Mouse (Mus musculus): ENCODE measurements around the gene Exd2. TPM values are rescaled to one million over a fixed set of nuclear protein-coding genes. Genes with fewer than 3 reads are reported as not detected.

Exd2 gene
- total and polyA plus RNA-seq, 2 experiments from 2014 or later: 32.7 to 40.0 TPM

DNA sequence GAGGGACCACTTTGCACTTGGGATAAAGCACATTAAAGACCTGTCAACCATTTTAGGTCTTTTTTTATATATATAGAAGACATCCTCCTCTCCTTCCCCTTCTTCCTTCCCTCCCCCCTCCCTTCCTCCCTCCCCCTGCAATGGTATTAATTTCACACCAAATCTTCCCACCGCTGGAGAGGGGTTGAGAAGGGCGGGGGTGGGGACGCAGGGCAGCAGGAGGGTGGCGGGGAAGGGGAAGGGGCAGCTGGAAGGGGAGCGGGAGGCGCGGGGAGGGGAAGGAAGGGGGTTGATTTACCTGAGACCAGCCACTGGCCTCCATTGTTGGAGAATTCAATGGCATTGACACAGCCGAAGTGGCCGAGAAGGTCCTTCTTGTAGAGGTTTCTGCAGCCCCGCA, 27.0 kb upstream of the Exd2 start:
- peak overlapping the region; percentile 93 for H3K4me3 ChIP-seq (ENCODE audit: low read depth, low read length)
- H3K27ac ChIP-seq (ENCODE audit: low read depth, low read length): peak overlapping the region; percentile 97
- peak overlapping the region; percentile 96 for H3K9ac ChIP-seq (replicated peaks; ENCODE audit: low read length, poor library complexity, severe bottlenecking)
- no peak for TF ChIP-seq CTCF (IDR thresholded peaks at IDR 0.05)
- ATAC-seq (ENCODE audit: low FRiP score) (peak; percentile 25), DNase-seq (ENCODE audit: low spot score) (no peak)
- H3K4me1 ChIP-seq (ENCODE audit: insufficient read depth, low read length): 0 out of 2 replicates have a peak, but pooled peaks cover 4% of the 10 kb centered on the region
- H3K9me3 ChIP-seq (ENCODE audit: low read length): no peaks in the 10 kb centered on the region
- WGBS: 0% methylated on average over 8 of the region's 10 CpGs
- no peaks in the 10 kb centered on the region for H3K36me3 ChIP-seq (ENCODE audit: insufficient read depth, low read length)
- H3K4me2 ChIP-seq (ENCODE audit: low read depth, low read length, poor library complexity, severe bottlenecking): peak overlapping the region; percentile 71
- no peaks in the 10 kb centered on the region for H3K27me3 ChIP-seq (ENCODE audit: insufficient read depth, low read length)

GRCm38 (mm10) chr12:80436336-80436976, 26.4 kb upstream of the Exd2 start, which contains the start of gene Dcaf5:
Gene Dcaf5, minus strand, starts transcription at chr12:80436601.
- Histone ChIP-seq H3K27ac (ENCODE audit: low read depth, low read length) (peak within 1 kb of the TSS; percentile 97), H3K27me3 (ENCODE audit: insufficient read depth, low read length) (no peaks in the 10 kb centered on the region), H3K4me3 (ENCODE audit: low read depth, low read length) (peak within 1 kb of the TSS; percentile 93), H3K36me3 (ENCODE audit: insufficient read depth, low read length) (no peaks in the 10 kb centered on the region), H3K4me2 (ENCODE audit: low read depth, low read length, poor library complexity, severe bottlenecking) (peak within 1 kb of the TSS; percentile 71), H3K9ac (replicated peaks; ENCODE audit: low read length, poor library complexity, severe bottlenecking) (peak within 1 kb of the TSS; percentile 96), H3K9me3 (ENCODE audit: low read length) (no peaks in the 10 kb centered on the region), H3K4me1 (ENCODE audit: insufficient read depth, low read length) (0 out of 2 replicates have a peak, but pooled peaks cover 4% of the 10 kb centered on the region)
- TF ChIP-seq CTCF (IDR thresholded peaks at IDR 0.05): no peak
- ATAC-seq (ENCODE audit: low FRiP score): peak; percentile 67
- 2% methylated on average over 57 of the region's 79 CpGs for WGBS
- peak; percentile 80 for DNase-seq (ENCODE audit: low spot score)

DNA sequence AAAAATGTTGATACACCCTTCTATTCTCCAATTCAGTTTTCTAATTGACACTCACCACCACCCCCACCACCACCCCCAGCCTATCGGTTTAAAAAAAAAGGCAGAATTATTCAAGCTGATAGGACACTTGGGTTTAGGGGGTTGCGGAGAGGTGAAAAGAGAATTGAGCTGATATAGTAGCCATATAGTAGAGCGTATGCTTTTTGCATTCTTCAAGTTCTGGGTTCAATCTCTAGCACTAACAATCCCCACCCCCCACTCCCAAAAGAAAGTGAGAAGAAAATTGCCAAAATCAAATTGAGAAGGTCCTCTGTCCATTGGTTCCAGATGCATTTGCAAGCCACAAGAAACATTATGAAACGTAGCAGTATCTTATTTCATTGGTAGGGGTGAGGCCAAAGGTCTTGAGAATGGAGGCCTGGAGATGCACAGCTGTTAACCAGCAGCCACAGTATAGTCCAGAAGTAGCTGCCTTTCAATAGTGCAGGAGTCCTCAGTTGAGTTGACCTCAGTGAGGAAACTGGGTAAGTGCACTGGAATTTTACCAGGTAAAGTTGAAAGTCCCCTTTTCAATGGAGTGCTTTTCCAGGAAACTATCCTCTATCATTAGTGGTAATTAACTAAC, 25.7 kb upstream of the Exd2 start:
- Histone ChIP-seq H3K9ac (replicated peaks; ENCODE audit: low read length, poor library complexity, severe bottlenecking) (peak overlapping the region; percentile 96), H3K9me3 (ENCODE audit: low read length) (no peaks in the 10 kb centered on the region), H3K4me1 (ENCODE audit: insufficient read depth, low read length) (0 out of 2 replicates have a peak, but pooled peaks cover 4% of the 10 kb centered on the region), H3K4me3 (ENCODE audit: low read depth, low read length) (peak overlapping the region; percentile 93), H3K27me3 (ENCODE audit: insufficient read depth, low read length) (no peaks in the 10 kb centered on the region), H3K36me3 (ENCODE audit: insufficient read depth, low read length) (no peaks in the 10 kb centered on the region), H3K4me2 (ENCODE audit: low read depth, low read length, poor library complexity, severe bottlenecking) (peak overlapping the region; percentile 71), H3K27ac (ENCODE audit: low read depth, low read length) (peak overlapping the region; percentile 97)
- TF ChIP-seq CTCF (IDR thresholded peaks at IDR 0.05): no peak
- ATAC-seq (ENCODE audit: low FRiP score) (no peak), DNase-seq (ENCODE audit: low spot score) (no peak)
- 30% methylated on average over 4 of the region's 4 CpGs for WGBS

DNA sequence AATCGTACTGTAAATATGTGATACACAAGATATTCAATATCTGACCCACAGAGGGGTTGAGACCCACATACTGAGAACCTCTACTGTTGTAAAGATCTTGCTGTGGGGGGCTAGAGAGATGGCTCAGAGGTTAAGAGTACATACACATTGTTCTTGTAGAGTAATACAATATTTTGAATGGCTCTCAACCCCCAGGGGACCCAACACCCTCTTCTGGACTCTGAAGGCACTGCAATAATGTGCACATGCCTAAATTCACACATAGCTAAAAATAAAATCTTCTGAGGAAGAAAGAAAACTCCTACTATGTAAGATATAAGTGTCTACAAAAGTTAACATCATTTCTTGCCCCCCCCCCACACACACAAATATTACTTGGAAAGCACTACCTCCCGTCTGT, 21.9 kb upstream of the Exd2 start:
- H3K36me3 ChIP-seq (ENCODE audit: insufficient read depth, low read length): no peaks in the 10 kb centered on the region
- TF ChIP-seq CTCF (IDR thresholded peaks at IDR 0.05): peak; percentile 51
- no peak overlapping the region for H3K27ac ChIP-seq (ENCODE audit: low read depth, low read length)
- H3K4me1 ChIP-seq (ENCODE audit: insufficient read depth, low read length): no peaks in the 10 kb centered on the region
- WGBS: 81% methylated on average over 2 of the region's 2 CpGs
- no peak overlapping the region for H3K9ac ChIP-seq (replicated peaks; ENCODE audit: low read length, poor library complexity, severe bottlenecking)
- no peak overlapping the region for H3K4me3 ChIP-seq (ENCODE audit: low read depth, low read length)
- ATAC-seq (ENCODE audit: low FRiP score): no peak
- no peak overlapping the region for H3K4me2 ChIP-seq (ENCODE audit: low read depth, low read length, poor library complexity, severe bottlenecking)
- no peaks in the 10 kb centered on the region for H3K9me3 ChIP-seq (ENCODE audit: low read length)
- peak; percentile 17 for DNase-seq (ENCODE audit: low spot score)
- no peaks in the 10 kb centered on the region for H3K27me3 ChIP-seq (ENCODE audit: insufficient read depth, low read length)

DNA sequence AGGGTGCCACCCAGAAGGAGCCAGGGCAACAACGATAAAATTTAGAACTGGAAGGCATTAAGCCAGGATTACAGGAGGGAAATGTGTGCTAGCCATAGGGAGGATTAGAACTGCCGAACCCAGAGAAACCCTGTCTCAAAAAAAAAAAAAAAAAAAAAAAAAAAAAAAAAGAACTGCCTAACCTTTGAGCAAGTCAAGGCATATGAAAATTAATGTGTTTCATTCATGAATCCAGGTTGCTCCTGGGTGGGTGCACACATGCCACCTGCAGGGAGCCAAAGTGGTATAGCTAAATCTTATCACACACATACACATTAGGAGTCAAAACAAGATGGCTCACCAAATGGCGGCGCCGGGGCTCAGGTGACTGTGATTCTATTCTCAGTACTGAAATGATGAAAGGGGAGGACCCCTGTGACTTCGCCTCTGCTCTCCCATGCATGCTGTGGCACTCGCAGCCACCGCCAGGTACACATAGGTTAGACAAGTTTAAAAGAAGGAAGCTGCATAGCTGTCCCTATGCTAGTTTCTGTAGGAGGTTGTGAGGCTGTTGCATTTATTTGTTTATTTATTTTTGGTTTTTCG, 18.3 kb upstream of the Exd2 start:
- H3K4me2 ChIP-seq (ENCODE audit: low read depth, low read length, poor library complexity, severe bottlenecking): no peak overlapping the region
- H3K4me1 ChIP-seq (ENCODE audit: insufficient read depth, low read length): no peaks in the 10 kb centered on the region
- DNase-seq (ENCODE audit: low spot score) (no peak), ATAC-seq (ENCODE audit: low FRiP score) (no peak)
- H3K9me3 ChIP-seq (ENCODE audit: low read length): no peaks in the 10 kb centered on the region
- H3K9ac ChIP-seq (replicated peaks; ENCODE audit: low read length, poor library complexity, severe bottlenecking): no peak overlapping the region
- TF ChIP-seq CTCF (IDR thresholded peaks at IDR 0.05): no peak
- no peak overlapping the region for H3K4me3 ChIP-seq (ENCODE audit: low read depth, low read length)
- no peaks in the 10 kb centered on the region for H3K27me3 ChIP-seq (ENCODE audit: insufficient read depth, low read length)
- H3K27ac ChIP-seq (ENCODE audit: low read depth, low read length): no peak overlapping the region
- no peaks in the 10 kb centered on the region for H3K36me3 ChIP-seq (ENCODE audit: insufficient read depth, low read length)
- 86% methylated on average over 9 of the region's 9 CpGs for WGBS

GRCm38 (mm10) chr12:80453506-80453905, 9.4 kb upstream of the Exd2 start:
- 87% methylated on average over 1 of the region's 1 CpGs for WGBS
- H3K27me3 ChIP-seq (ENCODE audit: insufficient read depth, low read length): no peaks in the 10 kb centered on the region
- no peak for TF ChIP-seq CTCF (IDR thresholded peaks at IDR 0.05)

More at GRCm38 (mm10) chr12:80453506-80453905, 9.4 kb upstream of the Exd2 start:
- Histone ChIP-seq H3K9me3 (ENCODE audit: low read length) (no peaks in the 10 kb centered on the region), H3K4me1 (ENCODE audit: insufficient read depth, low read length) (no peaks in the 10 kb centered on the region), H3K27ac (ENCODE audit: low read depth, low read length) (no peak overlapping the region), H3K4me2 (ENCODE audit: low read depth, low read length, poor library complexity, severe bottlenecking) (no peak overlapping the region), H3K9ac (replicated peaks; ENCODE audit: low read length, poor library complexity, severe bottlenecking) (no peak overlapping the region), H3K4me3 (ENCODE audit: low read depth, low read length) (no peak overlapping the region), H3K36me3 (ENCODE audit: insufficient read depth, low read length) (no peaks in the 10 kb centered on the region)
- no peak for ATAC-seq (ENCODE audit: low FRiP score)
- DNase-seq (ENCODE audit: low spot score): no peak
